ENCODE assay signal across 9 mouse cellular contexts in genomic region chr17:25942597-25943151, GRCm38 (mm10). TPM values are rescaled to one million over a fixed set of nuclear protein-coding genes. Genes with fewer than 3 reads are reported as not detected.
DNase-seq lines count a peak whose midpoint lies in the region; ATAC-seq and TF ChIP-seq lines count a peak whose summit lies in the region.
"Had no signal": no experiment of that assay in that cellular context is flagged by ENCODE, and none has a peak within 500 bp of the region (broad histone marks: within the 10 kb centered on the region; RNA-seq: fewer than 3 reads in every experiment).

No protein-coding gene starts in this region.

- no peak for DNase-seq in heart, adult 2 months
- DNase-seq in heart, adult 8-10 months (ENCODE audit: low spot score), result no peak
- no peak for DNase-seq in ES-E14 (ENCODE audit: low read depth, low spot score)
- DNase-seq in gastrocnemius, postnatal 14 days, result no peak
- DNase-seq in kidney, adult 9 months, result no peak
- no peak for DNase-seq in adipocyte (ENCODE audit: low spot score)
- DNase-seq: right cerebral cortex, postnatal 14 days had no signal

- TF ChIP-seq CTCF in heart, adult 2 months (IDR thresholded peaks at IDR 0.05), result no peak

- peak; percentile 80 for ATAC-seq in erythroblast, adult 5-6 weeks (replicated peaks; ENCODE audit: low FRiP score, poor library complexity, severe bottlenecking)
- peak; percentile 55 for ATAC-seq in megakaryocyte, adult 5-6 weeks (ENCODE audit: poor library complexity, severe bottlenecking)

- no peaks in the 10 kb centered on the region for H3K36me3 ChIP-seq in heart, adult 2 months (ENCODE audit: control insufficient read depth, insufficient read depth, low read length)
- H3K36me3 ChIP-seq in ES-E14 (ENCODE audit: control insufficient read depth, insufficient read depth, low read length, poor library complexity, severe bottlenecking), result no peaks in the 10 kb centered on the region

- no peaks in the 10 kb centered on the region for H3K9me3 ChIP-seq in ES-E14 (ENCODE audit: control insufficient read depth, insufficient read depth, low read depth, low read length)

- H3K9ac ChIP-seq in heart, adult 2 months (ENCODE audit: low read depth, low read length), result no peak overlapping the region
- H3K9ac ChIP-seq in ES-E14 (ENCODE audit: insufficient read depth, low read depth, low read length, poor library complexity, severe bottlenecking), result 0 out of 2 replicates have a peak overlapping the region, but pooled peaks have one; percentile 9

- H3K4me3 ChIP-seq in heart, adult 2 months, result no peak overlapping the region
- no peak overlapping the region for H3K4me3 ChIP-seq in ES-E14 (ENCODE audit: insufficient read depth in 1 of 2, low read depth in 1 of 2, low read length in 2 of 2, poor library complexity in 1 of 2, severe bottlenecking in 1 of 2)

- no peaks in the 10 kb centered on the region for H3K79me2 ChIP-seq in heart, adult 2 months (replicated peaks; ENCODE audit: control insufficient read depth, insufficient read depth, low read length)

- peaks cover 5% of the 10 kb centered on the region for H3K4me1 ChIP-seq in heart, adult 2 months (ENCODE audit: control insufficient read depth, insufficient read depth, low read length)
- H3K4me1 ChIP-seq in ES-E14 (ENCODE audit: control insufficient read depth in 2 of 2, insufficient read depth in 2 of 2, low read length in 2 of 2, poor library complexity in 1 of 2), result peaks cover 3 to 23% of the 10 kb centered on the region in 2 experiments; a peak in 2 of 4 replicates

- H3K27me3 ChIP-seq in heart, adult 2 months (ENCODE audit: control insufficient read depth, insufficient read depth, low read length), result no peaks in the 10 kb centered on the region

- in situ Hi-C loops in ES-E14 (cut with MboI; ENCODE audit: low sequenced_read_pairs in 2 of 2, unreplicated experiment in 2 of 2), result no loop called here

- WGBS in heart, adult 2 months, result 69% methylated on average over 2 of the region's 2 CpGs

- no peak for TF ChIP-seq EP300 in heart, adult 2 months (IDR thresholded peaks at IDR 0.05; ENCODE audit: insufficient read depth, low read depth, low read length)

- intact Hi-C loops in heart, adult 2 months (cut with DNase I), result loop anchor here (5.0 kb wide), 1 partner anchor 50 kb away; no protein-coding TSS in a partner anchor
- intact Hi-C loops in gastrocnemius, postnatal 14 days (cut with DNase I; ENCODE audit: low total_unique reads), result loop anchor here (5.0 kb wide), 1 partner anchor 35 kb away; no protein-coding TSS in a partner anchor

- no peak for TF ChIP-seq POLR2A in heart, adult 2 months (IDR thresholded peaks at IDR 0.05; ENCODE audit: insufficient read depth, low read depth, low read length)

- 0 out of 2 replicates have a peak overlapping the region, but pooled peaks have one; percentile 9 for H3K27ac ChIP-seq in heart, adult 2 months
- no peak overlapping the region for H3K27ac ChIP-seq in ES-E14 (ENCODE audit: insufficient read depth, low read depth, low read length, poor library complexity, severe bottlenecking)

TF ChIP-seq in ES-E14, 5 proteins besides CTCF, POLR2A, EP300 and RAD21:
- TF ChIP-seq CHD2 (IDR thresholded peaks at IDR 0.05; ENCODE audit: low read depth, low read length) (no peak), ZC3H11A (IDR thresholded peaks at IDR 0.05; ENCODE audit: borderline replicate concordance, low read depth, low read length) (no peak), HCFC1 (IDR thresholded peaks at IDR 0.05; ENCODE audit: borderline replicate concordance, insufficient read depth, low read length) (no peak)

RNA-seq across cellular contexts. Expression of gene Pigq, which starts 2.1 kb away (rescaled TPM):
- total RNA-seq in heart, adult 2 months (2021), result 10 to 100 TPM; 40.8 to 48.7 TPM
- polyA plus RNA-seq in heart, adult 2 months (2012; rRNA removed), result 74.7 and 115 TPM in 2 replicates
- total RNA-seq in heart, adult 8-10 months (2022), result 10 to 100 TPM; 37.3 to 48.3 (median 47.8) TPM
- total RNA-seq in ES-E14 (2012; rRNA removed), result 44.4 and 56.9 TPM in 2 replicates
- 1,336 and 1,664 TPM in 2 replicates for total RNA-seq in erythroblast, adult 5-6 weeks (2015; ENCODE audit: low replicate concordance)
- 1,480 and 1,728 TPM in 2 replicates for total RNA-seq in erythroblast, adult 5-6 weeks (2017; ENCODE audit: low replicate concordance)
- 44.2 and 45.2 TPM in 2 replicates for total RNA-seq in megakaryocyte, adult 5-6 weeks (2015)
- total RNA-seq in megakaryocyte, adult 5-6 weeks (2017), result 33.8 and 36.5 TPM in 2 replicates
- total RNA-seq in gastrocnemius, postnatal 14 days (2021), result 10 to 100 TPM; 29.8 to 30.2 TPM

RNA-seq across cellular contexts. Expression of gene Nhlrc4, which starts 2.1 kb away (rescaled TPM):
- total RNA-seq in heart, adult 2 months (2021), result under 1 TPM; 0.10 to 0.30 TPM
- polyA plus RNA-seq in heart, adult 2 months (2012; rRNA removed), result 0.15 and 2.8 TPM in 2 replicates
- total RNA-seq in heart, adult 8-10 months (2022), result under 1 TPM in 1 of 4 experiments, not detected in 3; 0.41 TPM
- total RNA-seq in ES-E14 (2012; rRNA removed), result 0.16 and 0.18 TPM in 2 replicates
- 49.2 and 66.7 TPM in 2 replicates for total RNA-seq in erythroblast, adult 5-6 weeks (2015; ENCODE audit: low replicate concordance)
- 40.7 and 62.0 TPM in 2 replicates for total RNA-seq in erythroblast, adult 5-6 weeks (2017; ENCODE audit: low replicate concordance)
- not detected in 2 replicates for total RNA-seq in megakaryocyte, adult 5-6 weeks (2015)
- total RNA-seq in megakaryocyte, adult 5-6 weeks (2017), result not detected in 2 replicates
- total RNA-seq in gastrocnemius, postnatal 14 days (2021), result not detected

RNA-seq across cellular contexts. Expression of gene A930017K11Rik, which starts 9.7 kb away (rescaled TPM):
- under 1 TPM; 0.27 to 0.37 TPM for total RNA-seq in heart, adult 2 months (2021)
- polyA plus RNA-seq in heart, adult 2 months (2012; rRNA removed), result 0.44 and 0.61 TPM in 2 replicates
- under 1 TPM; 0.24 to 0.85 (median 0.36) TPM for total RNA-seq in heart, adult 8-10 months (2022)
- not detected in 2 replicates for total RNA-seq in ES-E14 (2012; rRNA removed)
- total RNA-seq in erythroblast, adult 5-6 weeks (2015; ENCODE audit: low replicate concordance), result not detected in 2 replicates
- total RNA-seq in erythroblast, adult 5-6 weeks (2017; ENCODE audit: low replicate concordance), result not detected in 2 replicates
- not detected in 2 replicates for total RNA-seq in megakaryocyte, adult 5-6 weeks (2015)
- not detected in 2 replicates for total RNA-seq in megakaryocyte, adult 5-6 weeks (2017)
- total RNA-seq in gastrocnemius, postnatal 14 days (2021), result not detected

RNA-seq across cellular contexts. Expression of gene Rab40c, which starts 23.1 kb away (rescaled TPM):
- total RNA-seq in heart, adult 2 months (2021), result 10 to 100 TPM; 15.2 to 17.6 TPM
- polyA plus RNA-seq in heart, adult 2 months (2012; rRNA removed), result 20.5 and 33.8 TPM in 2 replicates
- total RNA-seq in heart, adult 8-10 months (2022), result 10 to 100 TPM; 17.3 to 20.1 (median 17.7) TPM
- total RNA-seq in ES-E14 (2012; rRNA removed), result 14.6 and 15.7 TPM in 2 replicates
- 2.3 and 6.7 TPM in 2 replicates for total RNA-seq in erythroblast, adult 5-6 weeks (2015; ENCODE audit: low replicate concordance)
- total RNA-seq in erythroblast, adult 5-6 weeks (2017; ENCODE audit: low replicate concordance), result 1.2 and 1.5 TPM in 2 replicates
- total RNA-seq in megakaryocyte, adult 5-6 weeks (2015), result 7.9 and 12.8 TPM in 2 replicates
- total RNA-seq in megakaryocyte, adult 5-6 weeks (2017), result 9.1 and 16.1 TPM in 2 replicates
- 10 to 100 TPM; 10.1 to 10.3 TPM for total RNA-seq in gastrocnemius, postnatal 14 days (2021)

RNA-seq across cellular contexts. Expression of gene Capn15, which starts 42.9 kb away (rescaled TPM):
- total RNA-seq in heart, adult 2 months (2021), result 1 to 10 TPM; 6.1 to 7.4 TPM
- polyA plus RNA-seq in heart, adult 2 months (2012; rRNA removed), result 15.1 and 15.5 TPM in 2 replicates
- 1 to 10 TPM; 5.4 to 8.1 (median 6.8) TPM for total RNA-seq in heart, adult 8-10 months (2022)
- total RNA-seq in ES-E14 (2012; rRNA removed), result 18.0 and 19.0 TPM in 2 replicates
- total RNA-seq in erythroblast, adult 5-6 weeks (2015; ENCODE audit: low replicate concordance), result 1.2 and 1.5 TPM in 2 replicates
- total RNA-seq in erythroblast, adult 5-6 weeks (2017; ENCODE audit: low replicate concordance), result 1.4 and 2.4 TPM in 2 replicates
- total RNA-seq in megakaryocyte, adult 5-6 weeks (2015), result 9.1 and 10.4 TPM in 2 replicates
- total RNA-seq in megakaryocyte, adult 5-6 weeks (2017), result 3.5 and 3.7 TPM in 2 replicates
- total RNA-seq in gastrocnemius, postnatal 14 days (2021), result 1 to 10 TPM; 4.3 to 5.9 TPM

Comparison
In these comparisons a context has a peak if more than half of its experiments do, and no peak if none do; other contexts are left out.
1. RNA of gene Pigq, which starts 2.1 kb away (total RNA-seq): 1,336 to 1,728 TPM in erythroblast, adult 5-6 weeks; 40.8 to 48.7 TPM in heart, adult 2 months, 37.3 to 48.3 TPM in heart, adult 8-10 months, 33.8 to 45.2 TPM in megakaryocyte, adult 5-6 weeks, 44.4 to 56.9 TPM in ES-E14 and 29.8 to 30.2 TPM in gastrocnemius, postnatal 14 days; every median in the first group is over 10 times any median in the second.
2. RNA of gene Nhlrc4, which starts 2.1 kb away (total RNA-seq): 40.7 to 66.7 TPM in erythroblast, adult 5-6 weeks; 0.10 to 0.30 TPM in heart, adult 2 months, 0.16 to 0.18 TPM in ES-E14, 0.41 TPM in heart, adult 8-10 months, not detected in gastrocnemius, postnatal 14 days and not detected in megakaryocyte, adult 5-6 weeks; every median in the first group is over 10 times any median in the second.